Comparison of ENCODE assay signal across 21 mouse cellular contexts in genomic region chrX:159685521-159685920, GRCm38 (mm10). TPM values are rescaled to one million over a fixed set of nuclear protein-coding genes. Genes with fewer than 3 reads are reported as not detected.
DNase-seq lines count a peak whose midpoint lies in the region; ATAC-seq lines count a peak whose summit lies in the region.
"Had no signal": no experiment of that assay in that cellular context is flagged by ENCODE, and none has a peak within 500 bp of the region (broad histone marks: within the 10 kb centered on the region; RNA-seq: fewer than 3 reads in every experiment).

No protein-coding gene starts in this region.

- ATAC-seq in granulocyte monocyte progenitor cell, adult 5-6 weeks (replicated peaks; ENCODE audit: poor library complexity, severe bottlenecking) = peak; percentile 75
- peak; percentile 56 for ATAC-seq in megakaryocyte progenitor cell, adult 5-6 weeks (replicated peaks; ENCODE audit: poor library complexity)
- ATAC-seq: CD4-positive, CD25-positive, alpha-beta regulatory T cell, adult 4 months; forebrain, embryonic 14.5 days; forebrain, postnatal 0 days; intestine, embryonic 15.5 days had no signal

- peak; percentile 38 for DNase-seq in CD4-positive helper T cell, adult 2 months (ENCODE audit: low read depth, low spot score)
- peak; percentile 4 for DNase-seq in ZHBTc4 (ENCODE audit: low read depth, low spot score)
- no peak for DNase-seq in kidney, adult 8-10 months
- no peak for DNase-seq in cerebellum, adult 11-12 months
- no peak for DNase-seq in right cerebral cortex, postnatal 10 days (ENCODE audit: low spot score in 2 of 2)
- DNase-seq: adrenal gland, postnatal 10 days; adrenal gland, postnatal 36 days; B cell, adult 2 months; cerebellum, adult 2 months; cerebellum, adult 9-11 months; cerebellum, postnatal 36 days; embryo, embryonic 11 days; forebrain, postnatal 0 days; gastrocnemius, adult 2 months; gastrocnemius, postnatal 14 days; heart, adult 2 months had no signal

RNA-seq across cellular contexts. Expression of gene Sh3kbp1, which starts 58.4 kb away (rescaled TPM):
- total RNA-seq in granulocyte monocyte progenitor cell, adult 5-6 weeks (2014; fragmentation: Nextera tagmentation) = 69.4 and 70.6 TPM in 2 replicates
- total RNA-seq in granulocyte monocyte progenitor cell, adult 5-6 weeks (2017) = 92.0 and 99.7 TPM in 2 replicates
- total RNA-seq in megakaryocyte progenitor cell, adult 5-6 weeks (2015) = 92.6 and 99.8 TPM in 2 replicates
- total RNA-seq in megakaryocyte progenitor cell, adult 5-6 weeks (2017) = 105 and 107 TPM in 2 replicates

Comparison
In these comparisons a context has a peak if more than half of its experiments do, and no peak if none do; other contexts are left out.
1. DNase-seq: peak in CD4-positive helper T cell, adult 2 months (single experiment) and ZHBTc4 (single experiment); none in kidney, adult 8-10 months (0 of 2), cerebellum, adult 11-12 months (single experiment) and right cerebral cortex, postnatal 10 days (0 of 2).